Comparison of ENCODE assay signal across 15 mouse cellular contexts in genomic region chr13:114845804-114846203, GRCm38 (mm10). TPM values are rescaled to one million over a fixed set of nuclear protein-coding genes. Genes with fewer than 3 reads are reported as not detected.
DNase-seq lines count a peak whose midpoint lies in the region; ATAC-seq and TF ChIP-seq lines count a peak whose summit lies in the region.
"Had no signal": no experiment of that assay in that cellular context is flagged by ENCODE, and none has a peak within 500 bp of the region (broad histone marks: within the 10 kb centered on the region; RNA-seq: fewer than 3 reads in every experiment).

No protein-coding gene starts in this region.

- peaks cover 4% of the 10 kb centered on the region; the same call in 1 of the 2 replicates for H3K4me1 ChIP-seq in G1E (ENCODE audit: insufficient read depth, low read depth, low read length)
- H3K4me1 ChIP-seq: embryonic facial prominence, embryonic 10.5 days; limb, embryonic 10.5 days had no signal

- H3K27me3 ChIP-seq in G1E (ENCODE audit: insufficient read depth, low read length), result peaks cover 24% of the 10 kb centered on the region
- H3K27me3 ChIP-seq: neural tube, embryonic 13.5 days had no signal

- no peaks in the 10 kb centered on the region for H3K36me3 ChIP-seq in G1E (replicated peaks)
- H3K36me3 ChIP-seq: embryonic facial prominence, embryonic 10.5 days; forebrain, embryonic 10.5 days; limb, embryonic 10.5 days; neural tube, embryonic 13.5 days had no signal

- no peak for TF ChIP-seq CTCF in G1E (IDR thresholded peaks at IDR 0.05; ENCODE audit: low read depth, low read length)

- no peak for DNase-seq in G1E (ENCODE audit: low spot score)
- DNase-seq in lung, postnatal 4 days, result peak; percentile 37 to 60
- DNase-seq in thymus, postnatal 10 days (ENCODE audit: low spot score in 2 of 2), result peak; percentile 20 to 23
- DNase-seq in urinary bladder, postnatal 36 days (ENCODE audit: low spot score in 2 of 2), result no peak
- DNase-seq in testis, postnatal 10 days (ENCODE audit: low spot score), result no peak
- DNase-seq in cerebellum, adult 9-10 months, result no peak
- DNase-seq: adrenal gland, postnatal 14 days; gastrocnemius, postnatal 36 days; right cerebral cortex, postnatal 14 days had no signal

- H3K4me3 ChIP-seq in G1E (ENCODE audit: low read depth, low read length), result no peak overlapping the region
- H3K4me3 ChIP-seq: embryonic facial prominence, embryonic 10.5 days; forebrain, embryonic 10.5 days; limb, embryonic 10.5 days; neural tube, embryonic 13.5 days had no signal

- peak; percentile 37 for ATAC-seq in G1E (ENCODE audit: extremely low read depth, insufficient number of reproducible peaks, low FRiP score, poor library complexity, severe bottlenecking)
- ATAC-seq in granulocyte monocyte progenitor cell, adult 5-6 weeks (replicated peaks; ENCODE audit: poor library complexity, severe bottlenecking), result peak; percentile 57
- ATAC-seq: intestine, embryonic 16.5 days had no signal

- no peaks in the 10 kb centered on the region for H3K9me3 ChIP-seq in G1E (replicated peaks)
- H3K9me3 ChIP-seq: embryonic facial prominence, embryonic 10.5 days; forebrain, embryonic 10.5 days; limb, embryonic 10.5 days; neural tube, embryonic 13.5 days had no signal

RNA-seq across cellular contexts. Expression of gene Mocs2, which starts 27.8 kb away (rescaled TPM):
- total RNA-seq in G1E (2014; fragmentation: Nextera tagmentation), result 13.8 and 18.3 TPM in 2 replicates
- total RNA-seq in G1E (2017), result 21.0 and 23.2 TPM in 2 replicates
- polyA plus RNA-seq in G1E (2012), result 0.57 and 0.94 TPM in 2 replicates
- total RNA-seq in granulocyte monocyte progenitor cell, adult 5-6 weeks (2014; fragmentation: Nextera tagmentation), result 30.9 and 53.5 TPM in 2 replicates
- total RNA-seq in granulocyte monocyte progenitor cell, adult 5-6 weeks (2017), result 43.8 and 45.1 TPM in 2 replicates

Comparison
In these comparisons a context has a peak if more than half of its experiments do, and no peak if none do; other contexts are left out.
1. DNase-seq: peak in lung, postnatal 4 days (2 of 2) and thymus, postnatal 10 days (2 of 2); none in G1E (single experiment), urinary bladder, postnatal 36 days (0 of 2), testis, postnatal 10 days (single experiment) and cerebellum, adult 9-10 months (single experiment).